In genomic region chr15:5242241-5243035, GRCm38 (mm10) we compare ENCODE assay signal across 8 mouse cellular contexts. TPM values are rescaled to one million over a fixed set of nuclear protein-coding genes. Genes with fewer than 3 reads are reported as not detected.
DNase-seq lines count a peak whose midpoint lies in the region; ATAC-seq and TF ChIP-seq lines count a peak whose summit lies in the region.

No protein-coding gene starts in this region.

- H3K27ac ChIP-seq in cerebellum, adult 2 months (ENCODE audit: insufficient read depth, low read length) = no peak overlapping the region
- peak overlapping the region; percentile 75 for H3K27ac ChIP-seq in CH12.LX (ENCODE audit: insufficient read depth, low read depth)
- H3K27ac ChIP-seq in heart, embryonic 13.5 days (replicated peaks) = 0 out of 2 replicates have a peak overlapping the region, but pooled peaks have one; percentile 5
- no peak overlapping the region for H3K27ac ChIP-seq in midbrain, embryonic 16.5 days (ENCODE audit: low read length)

- TF ChIP-seq CTCF in cerebellum, adult 2 months (IDR thresholded peaks at IDR 0.05; ENCODE audit: borderline replicate concordance, insufficient read depth, low read depth, low read length) = no peak
- TF ChIP-seq CTCF in CH12.LX (conservative IDR thresholded peaks at IDR 0.05 in 1 of 2, IDR thresholded peaks at IDR 0.05 in 1 of 2; ENCODE audit: low read depth in 2 of 2, low read length in 2 of 2) = 0 out of 4 replicates have a peak, but pooled peaks of 1 of the 2 experiments have one; percentile 1

- peaks cover 10% of the 10 kb centered on the region for H3K4me1 ChIP-seq in cerebellum, adult 2 months (ENCODE audit: control insufficient read depth, insufficient read depth, low read length)
- peaks cover 15 to 48% of the 10 kb centered on the region in 2 experiments; a peak in 3 of 4 replicates for H3K4me1 ChIP-seq in CH12.LX (ENCODE audit: control insufficient read depth in 1 of 2, insufficient read depth in 2 of 2)
- peaks cover 42% of the 10 kb centered on the region for H3K4me1 ChIP-seq in heart, embryonic 13.5 days
- peaks cover 27% of the 10 kb centered on the region for H3K4me1 ChIP-seq in midbrain, embryonic 16.5 days (ENCODE audit: control insufficient read depth, insufficient read depth, low read length)

- intact Hi-C loops in left cerebral cortex, postnatal 4 days (cut with DNase I) = loop anchor here (2.0 kb wide), 1 partner anchor 838 kb away; no protein-coding TSS in a partner anchor

- TF ChIP-seq POLR2A in cerebellum, adult 2 months (IDR thresholded peaks at IDR 0.05; ENCODE audit: borderline replicate concordance, insufficient read depth, low read length) = no peak
- peak; percentile 33; the same call in 1 of the 2 replicates for TF ChIP-seq POLR2A in CH12.LX (IDR thresholded peaks at IDR 0.05; ENCODE audit: low read depth, low read length)

- ATAC-seq in heart, embryonic 13.5 days (ENCODE audit: extremely low read depth, insufficient number of reproducible peaks, low FRiP score, low TSS enrichment) = no peak
- ATAC-seq in midbrain, embryonic 16.5 days = peak; percentile 68

- TF ChIP-seq RAD21 in CH12.LX (IDR thresholded peaks at IDR 0.05; ENCODE audit: low read depth, low read length) = no peak; the same call in 1 of the 2 replicates

- dilution Hi-C loops in CH12.LX (cut with MboI; ENCODE audit: extremely low pct_ligation_motif_present, extremely low pct_unique_long_range_greater_than_20kb, low sequenced_read_pairs) = no loop called here

- H3K4me3 ChIP-seq in cerebellum, adult 2 months (replicated peaks; ENCODE audit: insufficient read depth, low read depth, low read length) = peak overlapping the region; percentile 33
- peak overlapping the region; percentile 49 to 81 (median 56) for H3K4me3 ChIP-seq in CH12.LX (replicated peaks in 1 of 3; ENCODE audit: low read depth in 2 of 3, low read length in 2 of 3, poor library complexity in 1 of 3)
- H3K4me3 ChIP-seq in heart, embryonic 13.5 days = peak overlapping the region; percentile 75
- H3K4me3 ChIP-seq in midbrain, embryonic 16.5 days (ENCODE audit: low read depth, low read length) = peak overlapping the region; percentile 54

- peaks cover 9% of the 10 kb centered on the region for H3K79me2 ChIP-seq in CH12.LX (replicated peaks; ENCODE audit: control insufficient read depth, extremely low read depth, insufficient read depth, poor library complexity, severe bottlenecking)

- no peaks in the 10 kb centered on the region for H3K27me3 ChIP-seq in cerebellum, adult 2 months (ENCODE audit: control insufficient read depth, insufficient read depth, low read length)
- no peaks in the 10 kb centered on the region for H3K27me3 ChIP-seq in CH12.LX (replicated peaks)
- H3K27me3 ChIP-seq in heart, embryonic 13.5 days (replicated peaks) = peaks cover 50% of the 10 kb centered on the region
- H3K27me3 ChIP-seq in midbrain, embryonic 16.5 days (ENCODE audit: control insufficient read depth, insufficient read depth, low read depth, low read length) = peaks cover 29% of the 10 kb centered on the region

- H3K36me3 ChIP-seq in CH12.LX (replicated peaks in 1 of 2; ENCODE audit: control insufficient read depth in 1 of 2, insufficient read depth in 1 of 2, low read length in 1 of 2) = peaks cover 0 to 2% of the 10 kb centered on the region in 2 experiments
- no peaks in the 10 kb centered on the region for H3K36me3 ChIP-seq in heart, embryonic 13.5 days
- no peaks in the 10 kb centered on the region for H3K36me3 ChIP-seq in midbrain, embryonic 16.5 days (ENCODE audit: control insufficient read depth, insufficient read depth, low read length)

- no peak; the same call in 1 of the 2 replicates for TF ChIP-seq EP300 in CH12.LX (IDR thresholded peaks at IDR 0.05; ENCODE audit: low read length)

- in situ Hi-C loops in CH12.LX (cut with MboI; ENCODE audit: low pct_ligation_motif_present, low pct_unique_long_range_greater_than_20kb, low sequenced_read_pairs) = loop anchor here (10.0 to 25.0 kb wide), 4 partner anchors 370 to 970 kb away; no protein-coding TSS in a partner anchor

- H3K4me2 ChIP-seq in CH12.LX (ENCODE audit: insufficient read depth, low read depth, poor library complexity, severe bottlenecking) = peak overlapping the region; percentile 77
- peak overlapping the region; percentile 100 for H3K4me2 ChIP-seq in heart, embryonic 13.5 days
- peak overlapping the region; percentile 83 for H3K4me2 ChIP-seq in midbrain, embryonic 16.5 days (ENCODE audit: low read length)

- H3K9me3 ChIP-seq in CH12.LX (replicated peaks; ENCODE audit: low read length) = no peaks in the 10 kb centered on the region
- no peaks in the 10 kb centered on the region for H3K9me3 ChIP-seq in heart, embryonic 13.5 days
- H3K9me3 ChIP-seq in midbrain, embryonic 16.5 days (replicated peaks; ENCODE audit: control insufficient read depth, low read length, poor library complexity, severe bottlenecking) = no peaks in the 10 kb centered on the region

- WGBS in cerebellum, adult 2 months = 2% methylated on average over 61 of the region's 61 CpGs
- 3% methylated on average over 61 of the region's 61 CpGs for WGBS in heart, embryonic 13.5 days
- 2% methylated on average over 61 of the region's 61 CpGs for WGBS in midbrain, embryonic 16.5 days

- peak; percentile 11 to 23 for DNase-seq in cerebellum, adult 2 months
- no peak for DNase-seq in cerebellum, adult 11 months
- DNase-seq in CH12.LX (ENCODE audit: extremely low read depth) = peak; percentile 74
- DNase-seq in embryo, embryonic 9.5 days (ENCODE audit: extremely low spot score) = peak; percentile 41
- DNase-seq in left cerebral cortex, postnatal 4 days = peak; percentile 6
- peak; percentile 33 to 52 for DNase-seq in thymus, adult 18-20 months

- peak overlapping the region; percentile 45 for H3K9ac ChIP-seq in CH12.LX (ENCODE audit: insufficient read depth, low read depth)
- H3K9ac ChIP-seq in heart, embryonic 13.5 days = peak overlapping the region; percentile 75
- peak overlapping the region; percentile 66 for H3K9ac ChIP-seq in midbrain, embryonic 16.5 days (ENCODE audit: low read depth, low read length)

TF ChIP-seq in CH12.LX, 34 proteins besides CTCF, POLR2A, EP300 and RAD21 (continues in another document):
- TF ChIP-seq JUN (IDR thresholded peaks at IDR 0.05; ENCODE audit: insufficient read depth, low read depth, low read length) = no peak
- peak; percentile 17 for TF ChIP-seq IRF4 (IDR thresholded peaks at IDR 0.05; ENCODE audit: low read depth, low read length)
- no peak; the same call in 1 of the 2 replicates for TF ChIP-seq CHD2 (IDR thresholded peaks at IDR 0.05; ENCODE audit: low read length)
- no peak for TF ChIP-seq POLR2AphosphoS2 (IDR thresholded peaks at IDR 0.05; ENCODE audit: low read depth, low read length)
- peak; percentile 46 for TF ChIP-seq ELF1 (IDR thresholded peaks at IDR 0.05; ENCODE audit: low read depth, low read length)
- TF ChIP-seq TBP (conservative IDR thresholded peaks at IDR 0.05; ENCODE audit: low read depth, low read length) = no peak
- no peak for TF ChIP-seq ZMIZ1 (IDR thresholded peaks at IDR 0.05; ENCODE audit: low read depth, low read length)
- TF ChIP-seq HCFC1 (IDR thresholded peaks at IDR 0.05; ENCODE audit: low read depth, low read length) = peak; percentile 11; the same call in 1 of the 2 replicates
- TF ChIP-seq ZC3H11A (IDR thresholded peaks at IDR 0.05; ENCODE audit: low read depth, low read length) = no peak
- no peak; the same call in 1 of the 2 replicates for TF ChIP-seq SMC3 (IDR thresholded peaks at IDR 0.05; ENCODE audit: low read depth, low read length)
- TF ChIP-seq JUND (conservative IDR thresholded peaks at IDR 0.05; ENCODE audit: low read depth, low read length) = no peak
- TF ChIP-seq ETS1 (conservative IDR thresholded peaks at IDR 0.05; ENCODE audit: low read depth, low read length) = peak; percentile 49
- no peak for TF ChIP-seq GABPA (IDR thresholded peaks at IDR 0.05; ENCODE audit: insufficient replicate concordance, low read depth, low read length)
- TF ChIP-seq MAX (IDR thresholded peaks at IDR 0.05; ENCODE audit: low read length) = peak; percentile 92
- TF ChIP-seq ZKSCAN1 (IDR thresholded peaks at IDR 0.05; ENCODE audit: borderline replicate concordance, low read depth, low read length) = no peak
- TF ChIP-seq MYC (IDR thresholded peaks at IDR 0.05; ENCODE audit: low read depth, low read length) = peak; percentile 80; the same call in 1 of the 2 replicates
- no peak for TF ChIP-seq USF2 (conservative IDR thresholded peaks at IDR 0.05; ENCODE audit: low read depth, low read length)
- TF ChIP-seq E2F4 (IDR thresholded peaks at IDR 0.05; ENCODE audit: insufficient replicate concordance, low read depth, low read length) = no peak
- TF ChIP-seq SIN3A (IDR thresholded peaks at IDR 0.05; ENCODE audit: low read length) = peak; percentile 65
- TF ChIP-seq MXI1 (IDR thresholded peaks at IDR 0.05; ENCODE audit: low read depth, low read length) = peak; percentile 79; the same call in 1 of the 2 replicates
- TF ChIP-seq MAZ (IDR thresholded peaks at IDR 0.05; ENCODE audit: low read depth, low read length) = no peak
- no peak for TF ChIP-seq MAFK (IDR thresholded peaks at IDR 0.05; ENCODE audit: insufficient replicate concordance, low read length)
- TF ChIP-seq TCF12 (IDR thresholded peaks at IDR 0.05; ENCODE audit: low read depth, low read length) = peak; percentile 66
- TF ChIP-seq KAT2A (IDR thresholded peaks at IDR 0.05; ENCODE audit: insufficient replicate concordance, low read length) = no peak
- TF ChIP-seq UBTF (IDR thresholded peaks at IDR 0.05; ENCODE audit: low read depth, low read length) = peak; percentile 93
- TF ChIP-seq NRF1 (IDR thresholded peaks at IDR 0.05; ENCODE audit: low read depth, low read length) = peak; percentile 48

RNA-seq across cellular contexts. Expression of gene Ptger4, which starts 1.5 kb away (rescaled TPM):
- polyA plus RNA-seq in cerebellum, adult 2 months (2012; rRNA removed) = 1.1 and 1.2 TPM in 2 replicates
- total RNA-seq in CH12.LX (2012; rRNA removed) (4.2 and 6.5 TPM in 2 replicates), CH12.LX (2014; rRNA removed) (4.7 and 5.5 TPM in 2 replicates)
- polyA plus RNA-seq in CH12.LX (2012; ENCODE audit: insufficient read length, low read depth) = 3.1 and 4.4 TPM in 2 replicates
- polyA plus RNA-seq in heart, embryonic 13.5 days (2015; fragmentation: Nextera tagmentation; extraction: Ambion mirVana) = 2.4 and 2.5 TPM in 2 replicates
- 1 to 10 TPM; 2.8 to 3.4 TPM for total RNA-seq in left cerebral cortex, postnatal 4 days (2021)
- polyA plus RNA-seq in midbrain, embryonic 16.5 days (2015; fragmentation: Nextera tagmentation; extraction: Ambion mirVana) = 1.1 and 1.6 TPM in 2 replicates

RNA-seq across cellular contexts. Expression of gene Ttc33, which starts 57.1 kb away (rescaled TPM):
- 55.4 and 59.6 TPM in 2 replicates for polyA plus RNA-seq in cerebellum, adult 2 months (2012; rRNA removed)
- 24.5 and 24.6 TPM in 2 replicates for total RNA-seq in CH12.LX (2012; rRNA removed)
- total RNA-seq in CH12.LX (2014; rRNA removed) = 53.6 and 59.4 TPM in 2 replicates
- polyA plus RNA-seq in CH12.LX (2012; ENCODE audit: insufficient read length, low read depth) = 34.8 and 55.7 TPM in 2 replicates
- 29.3 and 31.6 TPM in 2 replicates for polyA plus RNA-seq in heart, embryonic 13.5 days (2015; fragmentation: Nextera tagmentation; extraction: Ambion mirVana)
- total RNA-seq in left cerebral cortex, postnatal 4 days (2021) = 10 to 100 TPM; 38.9 to 39.9 TPM
- polyA plus RNA-seq in midbrain, embryonic 16.5 days (2015; fragmentation: Nextera tagmentation; extraction: Ambion mirVana) = 58.0 and 63.2 TPM in 2 replicates

Comparison
In these comparisons a context has a peak if more than half of its experiments do, and no peak if none do; other contexts are left out.
1. H3K27ac ChIP-seq: peak in CH12.LX (single experiment) and heart, embryonic 13.5 days (single experiment); none in cerebellum, adult 2 months (single experiment) and midbrain, embryonic 16.5 days (single experiment).
2. Peak in every context shown above with its lines, with median percentiles within 50 percentile points of each other: H3K4me3 ChIP-seq, H3K4me2 ChIP-seq and H3K9ac ChIP-seq.